Mouse (Mus musculus) heart, postnatal 25 days (tissue): Measurements from ENCODE around the gene Tigd4. TPM values are rescaled to one million over a fixed set of nuclear protein-coding genes. Genes with fewer than 3 reads are reported as not detected.
A peak's percentile ranks its signal among the peaks of the same experiment; 100 is the strongest.
"Not testable (repeated sequence)": the region's sequence is repeated elsewhere in the genome, so short reads cannot be mapped to it uniquely, and the experiment has no call there.

Source experiments
- DNase-seq: peaks from one replicate; pipeline ENCODE4 v3.0.0; 2022; ENCODE audit warnings: low spot score
- intact Hi-C: fragments of 180-260 bp; cut with DNase I; formaldehyde crosslinking; loops from one replicate; pipeline ENCODE4 v1.15.1; 2025
- total RNA-seq, 2 experiments: library from RNA; stranded (reverse); gene quantifications; 2 replicates each; pipeline ENCODE4 v1.2.3; 2021

The Tigd4 gene
- total RNA-seq: under 1 TPM in 1 of 2 experiments, not detected in 1; 0.08 TPM

GRCm38 (mm10) chr3:84593274-84593673 lies at the start of gene Tigd4:
Tigd4 (plus strand) TSS chr3:84593574.
- DNase-seq: no peak

GRCm38 (mm10) chr3:84547177-84547576 lies 46.2 kb upstream of the Tigd4 start:
- intact Hi-C loops: loop anchor here (10.0 kb wide), 1 partner anchor 232 kb away; no protein-coding TSS in a partner anchor
- no peak for DNase-seq

More at GRCm38 (mm10) chr3:84593274-84593673, at the start of gene Tigd4:
- intact Hi-C loops: no loop called here

GRCm38 (mm10) chr3:84555780-84556179 lies 37.6 kb upstream of the Tigd4 start:
- intact Hi-C loops: no loop called here
- DNase-seq: no peak

- no peak for DNase-seq
- intact Hi-C loops: no loop called here
Observed at GRCm38 (mm10) chr3:84558301-84558700, 35.1 kb upstream of the Tigd4 start.

GRCm38 (mm10) chr3:84562911-84563310 lies 30.5 kb upstream of the Tigd4 start:
- intact Hi-C loops, DNase-seq: not testable (repeated sequence)

DNA sequence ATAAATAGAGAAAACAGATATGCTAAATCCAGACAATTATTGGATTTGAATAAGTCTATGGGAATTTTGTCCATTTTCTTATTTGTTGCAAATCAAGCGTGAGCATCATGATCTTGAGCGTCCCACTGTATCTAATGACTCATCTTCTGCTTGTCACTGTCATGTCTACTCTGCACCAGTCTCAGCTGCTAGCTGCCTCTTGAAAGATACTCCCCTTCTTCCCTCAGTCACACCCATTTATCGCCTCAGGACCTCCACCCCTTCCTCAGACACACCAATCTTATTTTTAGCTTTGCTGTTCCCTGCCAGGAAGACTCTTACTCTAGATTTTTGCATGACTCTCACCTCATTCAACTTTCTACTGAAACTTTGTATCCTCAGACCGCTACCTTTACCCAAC lies 30.0 kb upstream of the Tigd4 start:
- intact Hi-C loops: no loop called here
- no peak for DNase-seq

DNA sequence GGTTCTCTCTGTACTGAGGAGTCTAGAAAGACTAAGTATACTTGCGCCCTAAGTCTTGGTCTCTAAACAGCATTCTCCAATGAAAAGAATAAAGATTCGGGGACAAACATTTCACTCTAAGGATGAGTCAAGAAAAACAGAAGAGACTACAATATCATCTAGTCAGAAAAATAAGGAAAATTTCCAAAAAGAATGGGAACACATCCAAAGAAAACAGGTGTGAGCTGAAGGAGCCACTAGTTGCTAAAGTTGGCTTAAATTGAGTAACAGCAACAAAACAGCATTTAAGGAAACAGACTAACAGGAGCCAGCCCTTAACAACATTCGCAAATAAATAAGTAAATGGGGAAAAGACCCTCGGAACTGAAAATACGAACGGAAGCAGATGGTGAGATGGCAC lies 24.8 kb upstream of the Tigd4 start:
- intact Hi-C loops: no loop called here
- no peak for DNase-seq

DNA sequence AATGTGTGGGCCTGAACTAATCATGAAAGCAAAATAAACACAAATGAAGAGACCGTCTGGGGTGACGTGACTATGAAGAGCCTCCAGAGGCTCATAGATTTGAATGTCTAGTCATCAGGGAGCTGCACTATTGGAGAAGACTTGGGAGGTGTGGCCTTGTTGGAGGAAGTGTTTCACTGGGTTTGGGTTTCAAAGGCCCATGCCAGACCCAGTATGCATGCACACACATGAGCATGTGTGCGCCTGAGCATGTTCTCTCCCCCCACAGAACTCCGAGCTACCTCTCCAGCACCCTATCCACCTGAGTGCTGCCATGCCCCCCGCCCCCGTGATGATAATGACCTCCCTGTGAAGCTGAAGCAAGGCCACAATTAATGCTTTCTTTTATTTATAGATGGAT lies 23.8 kb upstream of the Tigd4 start:
- DNase-seq: no peak
- intact Hi-C loops: no loop called here

DNA sequence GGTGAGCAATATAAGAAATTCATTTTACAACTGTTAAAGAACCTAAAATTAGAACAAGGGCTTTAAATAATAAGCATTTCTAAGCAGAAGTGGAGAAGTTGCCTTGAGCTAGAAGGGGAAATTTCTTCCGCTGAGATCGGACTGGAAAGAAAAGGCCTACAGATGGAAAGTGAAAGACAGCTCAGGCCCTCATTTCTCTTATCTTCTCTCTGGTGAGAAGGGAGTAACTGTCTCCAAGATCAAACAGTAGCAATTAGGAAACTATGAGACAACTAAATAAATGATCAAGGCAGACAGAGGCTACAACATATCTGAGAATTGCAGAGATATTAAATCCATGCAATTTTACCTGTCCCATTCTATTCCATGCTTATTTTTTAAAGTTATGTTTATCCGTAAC lies 22.9 kb upstream of the Tigd4 start:
- intact Hi-C loops: no loop called here

GRCm38 (mm10) chr3:84580716-84581115 lies 12.7 kb upstream of the Tigd4 start:
- intact Hi-C loops: no loop called here
- no peak for DNase-seq

More for the DNA sequence above, 22.9 kb upstream of the Tigd4 start:
- no peak for DNase-seq

- no peak for DNase-seq
- intact Hi-C loops: no loop called here
Observed at GRCm38 (mm10) chr3:84581696-84582022, 11.7 kb upstream of the Tigd4 start.

- intact Hi-C loops: no loop called here
Observed at GRCm38 (mm10) chr3:84582023-84582912, 11.1 kb upstream of the Tigd4 start, which contains the start of gene Arfip1. Arfip1 (minus strand) TSS chr3:84582625.

GRCm38 (mm10) chr3:84582913-84583276 lies 10.5 kb upstream of the Tigd4 start:
- intact Hi-C loops: no loop called here
- DNase-seq: no peak

More at GRCm38 (mm10) chr3:84582023-84582912, 11.1 kb upstream of the Tigd4 start, which contains the start of gene Arfip1:
- DNase-seq: peak; percentile 94

DNA sequence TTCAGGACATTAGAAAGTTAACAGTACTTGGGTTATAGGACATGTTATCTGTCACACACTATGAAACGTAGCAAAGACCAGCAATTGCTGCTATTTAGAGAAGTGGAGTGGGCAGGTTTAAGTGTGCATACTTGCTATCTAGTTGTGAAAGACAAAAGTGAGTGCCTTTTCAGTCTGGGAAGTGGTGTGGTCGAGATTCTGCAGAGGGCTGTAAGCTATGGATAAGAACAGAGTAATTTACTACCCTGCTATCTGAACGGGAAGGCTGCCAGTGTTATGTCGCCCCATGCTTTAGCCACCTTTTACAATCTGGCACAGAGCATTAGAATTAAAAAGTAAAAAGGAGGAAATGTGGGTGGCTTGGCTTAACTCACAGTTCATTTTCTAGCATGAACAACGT lies 6.6 kb upstream of the Tigd4 start:
- DNase-seq: no peak
- intact Hi-C loops: no loop called here

DNA sequence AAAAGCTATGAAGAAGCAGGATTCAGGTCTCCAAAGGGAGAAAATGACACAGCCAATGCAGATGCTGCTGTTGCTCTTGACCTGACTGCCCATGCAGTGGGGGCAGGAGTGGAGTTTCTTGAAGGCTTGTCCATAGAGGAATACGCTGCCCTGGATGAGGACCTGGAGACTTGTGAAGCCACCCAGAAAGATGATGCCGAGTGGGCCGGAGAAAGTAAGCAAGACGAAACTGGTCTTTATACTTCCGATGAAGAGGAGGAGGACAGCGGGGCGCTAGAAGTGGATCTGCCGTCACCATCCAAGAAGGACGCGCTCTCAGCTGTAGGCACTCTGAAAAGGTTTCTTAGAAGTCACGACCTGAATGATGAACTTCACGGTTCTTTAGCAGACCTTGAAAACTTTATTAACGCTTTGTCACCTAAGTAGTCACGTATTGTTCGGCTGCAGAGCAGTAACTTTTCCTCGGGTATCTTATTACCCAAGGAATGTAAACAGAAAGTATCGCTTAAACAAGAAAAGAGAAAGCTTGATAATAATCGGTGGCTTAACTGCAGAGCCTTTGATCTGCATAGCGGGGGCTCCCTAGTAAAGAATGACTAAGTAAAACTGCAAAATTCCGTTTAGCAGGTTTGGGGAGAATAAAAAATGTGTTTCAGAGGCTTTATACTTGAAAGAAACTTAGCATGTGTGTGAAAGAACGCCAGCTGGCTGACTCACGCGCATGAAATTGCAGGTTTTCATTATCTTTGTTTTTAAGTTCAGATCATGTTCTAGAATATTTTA lies 1.7 kb downstream of the Tigd4 start:
- DNase-seq: no peak
- intact Hi-C loops: no loop called here

- DNase-seq: no peak
- intact Hi-C loops: no loop called here
Observed at GRCm38 (mm10) chr3:84595677-84596234, 2.4 kb downstream of the Tigd4 start.

DNA sequence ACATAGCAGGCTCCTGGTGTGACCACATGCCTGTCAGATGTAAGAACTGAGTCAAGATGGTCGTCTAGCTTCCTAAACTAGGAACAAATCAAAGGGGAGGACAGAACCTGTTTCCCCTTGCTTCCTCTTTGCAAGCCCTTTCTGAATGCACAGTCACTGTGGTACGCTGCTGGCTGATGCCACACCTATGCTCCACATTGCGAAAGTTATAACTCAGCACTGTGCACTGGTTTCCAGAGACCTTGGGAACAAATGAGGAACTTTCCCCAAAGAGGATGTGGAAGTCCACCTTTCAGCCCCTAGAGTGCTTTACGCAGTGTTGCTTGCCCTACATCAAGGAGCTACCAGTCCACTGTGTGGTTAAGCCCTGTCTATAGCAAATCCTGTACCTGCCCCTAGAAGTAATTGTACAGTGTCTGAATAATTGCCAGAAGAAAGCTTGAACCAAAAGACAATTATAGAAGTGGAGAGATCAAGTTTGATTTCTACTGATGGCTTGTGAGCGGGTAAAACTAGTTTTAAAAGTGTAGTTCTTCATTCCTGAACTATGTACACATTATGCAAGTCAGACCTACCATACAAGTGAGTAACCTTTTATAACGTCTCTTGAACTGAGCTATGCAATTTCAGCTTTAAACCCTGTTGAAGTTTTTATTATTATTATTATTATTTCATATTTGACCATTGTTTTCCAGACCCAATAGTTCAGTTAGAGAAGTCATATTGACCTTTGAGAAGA lies 4.8 kb downstream of the Tigd4 start:
- intact Hi-C loops: no loop called here
- DNase-seq: no peak

GRCm38 (mm10) chr3:84598756-84599155 lies 5.4 kb downstream of the Tigd4 start:
- no peak for DNase-seq

GRCm38 (mm10) chr3:84601870-84602495 lies 8.6 kb downstream of the Tigd4 start:
- intact Hi-C loops: no loop called here
- DNase-seq: no peak

More at GRCm38 (mm10) chr3:84598756-84599155, 5.4 kb downstream of the Tigd4 start:
- intact Hi-C loops: no loop called here
